Mouse (Mus musculus): ENCODE measurements around the gene Cdon. TPM values are rescaled to one million over a fixed set of nuclear protein-coding genes. Genes with fewer than 3 reads are reported as not detected.

Gene Cdon
- total and polyA plus RNA-seq, 3 experiments: 1.0 to 1.5 TPM; not detected in 1

GRCm38 (mm10) chr9:35543099-35543860 lies 122.4 kb downstream of the Cdon start:
- TF ChIP-seq TAL1 (IDR thresholded peaks at IDR 0.05; ENCODE audit: low read length): no peak
- no peak for TF ChIP-seq POLR2AphosphoS5 (IDR thresholded peaks at IDR 0.05; ENCODE audit: borderline replicate concordance, low read depth, low read length)
- TF ChIP-seq GATA1 (IDR thresholded peaks at IDR 0.05; ENCODE audit: low read depth, low read length): no peak
- no peak for TF ChIP-seq JUND (IDR thresholded peaks at IDR 0.05; ENCODE audit: low read depth, low read length)
- TF ChIP-seq SMC3 (IDR thresholded peaks at IDR 0.05; ENCODE audit: low read depth, low read length): no peak
- no peak for TF ChIP-seq MAZ (IDR thresholded peaks at IDR 0.05; ENCODE audit: low read depth, low read length)
- TF ChIP-seq ZMIZ1 (IDR thresholded peaks at IDR 0.05; ENCODE audit: low read depth, low read length): no peak
- no peak for TF ChIP-seq MYC (IDR thresholded peaks at IDR 0.05; ENCODE audit: low read depth, low read length)
- TF ChIP-seq POLR2A (IDR thresholded peaks at IDR 0.05; ENCODE audit: control insufficient read depth in 1 of 2, insufficient read depth in 1 of 2, low read depth in 1 of 2, low read length in 2 of 2, poor library complexity in 1 of 2): no peak
- TF ChIP-seq NELFE (IDR thresholded peaks at IDR 0.05; ENCODE audit: low read depth, low read length): no peak
- TF ChIP-seq MAFK (IDR thresholded peaks at IDR 0.05; ENCODE audit: borderline replicate concordance, low read depth, low read length): no peak
- no peak for TF ChIP-seq UBTF (IDR thresholded peaks at IDR 0.05; ENCODE audit: borderline replicate concordance, insufficient read depth, low read depth, low read length)
- no peak for TF ChIP-seq USF1 (IDR thresholded peaks at IDR 0.05; ENCODE audit: low read depth, low read length)
- no peak for TF ChIP-seq TCF12 (IDR thresholded peaks at IDR 0.05; ENCODE audit: low read depth, low read length)
- TF ChIP-seq MYB (IDR thresholded peaks at IDR 0.05; ENCODE audit: low read depth, low read length): no peak
- no peak for TF ChIP-seq EP300 (IDR thresholded peaks at IDR 0.05; ENCODE audit: low read depth in 1 of 2, low read length in 2 of 2)
- TF ChIP-seq MEF2A (IDR thresholded peaks at IDR 0.05; ENCODE audit: extremely low read depth, insufficient replicate concordance, low read depth, low read length, poor library complexity, severe bottlenecking): no peak
- TF ChIP-seq ZC3H11A (IDR thresholded peaks at IDR 0.05; ENCODE audit: low read depth, low read length): no peak
- H3K4me1 ChIP-seq (ENCODE audit: control insufficient read depth in 1 of 2, insufficient read depth in 2 of 2, low read length in 2 of 2): peaks cover 5 to 16% of the 10 kb centered on the region in 2 experiments
- no peak overlapping the region for H3K27ac ChIP-seq (ENCODE audit: control insufficient read depth, low read depth, low read length)
- no peaks in the 10 kb centered on the region for H3K79me2 ChIP-seq (ENCODE audit: control insufficient read depth, insufficient read depth, low read length, poor library complexity)
- H3K9ac ChIP-seq (ENCODE audit: control insufficient read depth, low read depth, low read length, poor library complexity, severe bottlenecking): no peak overlapping the region
- no peaks in the 10 kb centered on the region for H3K27me3 ChIP-seq (ENCODE audit: control insufficient read depth in 1 of 2, insufficient read depth in 2 of 2, low read length in 2 of 2)
- H3K9me3 ChIP-seq (replicated peaks; ENCODE audit: insufficient read depth, low read length): no peaks in the 10 kb centered on the region
- DNase-seq (ENCODE audit: low read depth, low spot score): peak; percentile 35
- peaks cover 0 to 6% of the 10 kb centered on the region in 2 experiments; a peak in 2 of 4 replicates for H3K36me3 ChIP-seq (ENCODE audit: control insufficient read depth in 1 of 2, insufficient read depth in 2 of 2, low read length in 2 of 2)
- no peak overlapping the region for H3K4me3 ChIP-seq (ENCODE audit: control insufficient read depth in 1 of 2, insufficient read depth in 1 of 2, low read depth in 2 of 2, low read length in 2 of 2)

GRCm38 (mm10) chr9:35544666-35545065 lies 123.7 kb downstream of the Cdon start:
- Histone ChIP-seq H3K36me3 (ENCODE audit: control insufficient read depth in 1 of 2, insufficient read depth in 2 of 2, low read length in 2 of 2) (peaks cover 0 to 6% of the 10 kb centered on the region in 2 experiments; a peak in 2 of 4 replicates), H3K4me1 (ENCODE audit: control insufficient read depth in 1 of 2, insufficient read depth in 2 of 2, low read length in 2 of 2) (peaks cover 5 to 15% of the 10 kb centered on the region in 2 experiments), H3K9ac (ENCODE audit: control insufficient read depth, low read depth, low read length, poor library complexity, severe bottlenecking) (no peak overlapping the region), H3K79me2 (ENCODE audit: control insufficient read depth, insufficient read depth, low read length, poor library complexity) (no peaks in the 10 kb centered on the region), H3K9me3 (replicated peaks; ENCODE audit: insufficient read depth, low read length) (no peaks in the 10 kb centered on the region), H3K27ac (ENCODE audit: control insufficient read depth, low read depth, low read length) (no peak overlapping the region), H3K4me3 (ENCODE audit: control insufficient read depth in 1 of 2, insufficient read depth in 1 of 2, low read depth in 2 of 2, low read length in 2 of 2) (no peak overlapping the region), H3K27me3 (ENCODE audit: control insufficient read depth in 1 of 2, insufficient read depth in 2 of 2, low read length in 2 of 2) (peaks cover 0 to 2% of the 10 kb centered on the region in 2 experiments; a peak in 1 of 4 replicates)
- TF ChIP-seq ETS1 (IDR thresholded peaks at IDR 0.05; ENCODE audit: low read depth, low read length) (no peak), UBTF (IDR thresholded peaks at IDR 0.05; ENCODE audit: borderline replicate concordance, insufficient read depth, low read depth, low read length) (no peak), POLR2A (IDR thresholded peaks at IDR 0.05; ENCODE audit: control insufficient read depth in 1 of 2, insufficient read depth in 1 of 2, low read depth in 1 of 2, low read length in 2 of 2, poor library complexity in 1 of 2) (no peak), GABPA (IDR thresholded peaks at IDR 0.05; ENCODE audit: low read depth, low read length) (no peak), JUND (IDR thresholded peaks at IDR 0.05; ENCODE audit: low read depth, low read length) (no peak)
- DNase-seq (ENCODE audit: low read depth, low spot score): no peak
